In the genomic region with DNA sequence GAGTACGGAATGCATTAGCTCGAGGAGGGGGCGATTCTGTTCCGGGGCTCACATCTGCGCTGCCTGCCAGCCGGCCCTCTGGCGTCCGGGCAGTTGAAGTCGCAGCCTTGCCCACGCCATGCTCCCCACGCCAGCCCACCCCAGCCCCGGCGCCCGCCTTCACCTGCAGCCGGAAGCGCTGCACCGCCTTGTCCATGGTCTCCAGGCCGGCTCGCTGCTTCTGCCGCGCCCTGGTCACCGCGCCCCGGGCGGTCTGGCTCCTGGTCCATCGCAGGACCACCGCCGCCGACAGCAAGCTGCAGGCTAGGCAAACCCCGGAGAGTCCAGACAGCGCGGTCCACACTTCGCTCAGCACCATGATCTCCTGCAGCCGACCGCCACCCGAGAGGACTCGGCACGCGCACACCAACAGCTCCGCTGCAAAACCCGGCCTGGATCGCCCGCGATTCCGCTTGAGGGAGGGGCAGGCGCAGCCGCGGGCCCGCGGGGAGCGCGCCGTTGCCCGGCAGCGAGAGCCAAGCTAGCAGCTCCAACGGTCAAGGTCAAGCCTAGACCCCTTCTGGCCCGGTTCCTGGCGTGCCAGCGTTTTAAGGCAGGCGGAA, we compare ENCODE assay signal across 8 mouse cellular contexts. TPM values are rescaled to one million over a fixed set of nuclear protein-coding genes. Genes with fewer than 3 reads are reported as not detected.
DNase-seq lines count a peak whose midpoint lies in the region; ATAC-seq lines count a peak whose summit lies in the region.

No protein-coding gene starts in this region.

- H3K9me3 ChIP-seq in hindbrain, embryonic 14.5 days (ENCODE audit: control insufficient read depth, low read length), result no peaks in the 10 kb centered on the region

- peak overlapping the region; percentile 80 for H3K4me3 ChIP-seq in hindbrain, embryonic 14.5 days (replicated peaks; ENCODE audit: low read length)

- DNase-seq in Muller cell, postnatal 12 days (ENCODE audit: inconsistent ontology term), result peak; percentile 77
- peak; percentile 82 to 86 for DNase-seq in cerebellum, postnatal 10 days
- peak; percentile 76 to 81 for DNase-seq in frontal cortex, postnatal 36 days (ENCODE audit: low spot score in 2 of 2)
- DNase-seq in hindbrain, embryonic 14.5 days (ENCODE audit: low spot score), result peak; percentile 71
- peak; percentile 68 to 81 for DNase-seq in left cerebral cortex, adult 18-20 months (ENCODE audit: low spot score in 2 of 2)
- peak; percentile 83 to 84 for DNase-seq in lung, postnatal 4 days
- DNase-seq in retina, postnatal 7 days (ENCODE audit: low read depth, low spot score), result peak; percentile 59
- peak; percentile 68 for DNase-seq in urinary bladder, adult 2 months (ENCODE audit: low spot score)

- H3K36me3 ChIP-seq in hindbrain, embryonic 14.5 days (replicated peaks; ENCODE audit: control insufficient read depth, insufficient read depth), result no peaks in the 10 kb centered on the region

- peak overlapping the region; percentile 72 for H3K9ac ChIP-seq in hindbrain, embryonic 14.5 days

- peak overlapping the region; percentile 83 for H3K4me2 ChIP-seq in hindbrain, embryonic 14.5 days (replicated peaks)

- ATAC-seq in hindbrain, embryonic 14.5 days (ENCODE audit: low FRiP score), result peak; percentile 90

- H3K4me1 ChIP-seq in hindbrain, embryonic 14.5 days (replicated peaks; ENCODE audit: control insufficient read depth, insufficient read depth, low read length), result no peaks in the 10 kb centered on the region; the same call in 1 of the 2 replicates

- peaks cover 52% of the 10 kb centered on the region for H3K27me3 ChIP-seq in hindbrain, embryonic 14.5 days (ENCODE audit: control insufficient read depth, insufficient read depth, low read length)

- H3K27ac ChIP-seq in hindbrain, embryonic 14.5 days, result peak overlapping the region; percentile 32

- WGBS in hindbrain, embryonic 14.5 days, result under 1% methylated on average over 60 of the region's 60 CpGs

RNA-seq across cellular contexts. Expression of a gene that starts 0.3 kb away (rescaled TPM):
- polyA plus RNA-seq in hindbrain, embryonic 14.5 days (2014; fragmentation: Nextera tagmentation; extraction: Ambion mirVana), result 18.0 and 18.5 TPM in 2 replicates
- 100 to 1,000 TPM in 1 of 2 experiments, 10 to 100 TPM in 1; 85.2 to 101 TPM for total RNA-seq in left cerebral cortex, adult 18-20 months (2021)
- 11.9 and 14.2 TPM in 2 replicates for polyA plus RNA-seq in urinary bladder, adult 2 months (2012; rRNA removed)

RNA-seq across cellular contexts. Expression of a gene that starts 36.3 kb away (rescaled TPM):
- 10.4 and 11.5 TPM in 2 replicates for polyA plus RNA-seq in hindbrain, embryonic 14.5 days (2014; fragmentation: Nextera tagmentation; extraction: Ambion mirVana)
- total RNA-seq in left cerebral cortex, adult 18-20 months (2021), result 10 to 100 TPM; 13.3 TPM
- 10.3 and 11.1 TPM in 2 replicates for polyA plus RNA-seq in urinary bladder, adult 2 months (2012; rRNA removed)

RNA-seq across cellular contexts. Expression of a gene that starts 57.5 kb away (rescaled TPM):
- polyA plus RNA-seq in hindbrain, embryonic 14.5 days (2014; fragmentation: Nextera tagmentation; extraction: Ambion mirVana), result 438 and 513 TPM in 2 replicates
- total RNA-seq in left cerebral cortex, adult 18-20 months (2021), result 100 to 1,000 TPM; 434 to 461 TPM
- 669 and 757 TPM in 2 replicates for polyA plus RNA-seq in urinary bladder, adult 2 months (2012; rRNA removed)

RNA-seq across cellular contexts. Expression of a gene that starts 57.7 kb away (rescaled TPM):
- 75.9 and 79.7 TPM in 2 replicates for polyA plus RNA-seq in hindbrain, embryonic 14.5 days (2014; fragmentation: Nextera tagmentation; extraction: Ambion mirVana)
- total RNA-seq in left cerebral cortex, adult 18-20 months (2021), result 10 to 100 TPM; 44.7 to 54.3 TPM
- 25.8 and 26.4 TPM in 2 replicates for polyA plus RNA-seq in urinary bladder, adult 2 months (2012; rRNA removed)

Comparison
In these comparisons a context has a peak if more than half of its experiments do, and no peak if none do; other contexts are left out.
1. Peak in every context shown above with its lines: DNase-seq, ATAC-seq, H3K4me3 ChIP-seq and H3K27ac ChIP-seq.